Mouse (Mus musculus) frontal cortex, adult 2 months (tissue): Measurements from ENCODE around the gene Ero1lb. TPM values are rescaled to one million over a fixed set of nuclear protein-coding genes. Genes with fewer than 3 reads are reported as not detected.
A peak's percentile ranks its signal among the peaks of the same experiment; 100 is the strongest.

Experiments used
- DNase-seq, 2 experiments: peaks; one replicate each; pipeline ENCODE4 v3.0.0; 2022; ENCODE audit warnings: low spot score in 1 of 2; ENCODE audit errors: extremely low spot score in 1 of 2
- polyA plus RNA-seq: library from polyadenylated mRNA; depleted of rRNA; stranded (reverse); fragments of >200 nt; gene quantifications from 2 replicates; pipeline ENCODE4 v1.2.3, GENCODE M21; 2012; rRNA removed

The Ero1lb gene
- polyA plus RNA-seq = 11.6 and 13.0 TPM in 2 replicates

DNA sequence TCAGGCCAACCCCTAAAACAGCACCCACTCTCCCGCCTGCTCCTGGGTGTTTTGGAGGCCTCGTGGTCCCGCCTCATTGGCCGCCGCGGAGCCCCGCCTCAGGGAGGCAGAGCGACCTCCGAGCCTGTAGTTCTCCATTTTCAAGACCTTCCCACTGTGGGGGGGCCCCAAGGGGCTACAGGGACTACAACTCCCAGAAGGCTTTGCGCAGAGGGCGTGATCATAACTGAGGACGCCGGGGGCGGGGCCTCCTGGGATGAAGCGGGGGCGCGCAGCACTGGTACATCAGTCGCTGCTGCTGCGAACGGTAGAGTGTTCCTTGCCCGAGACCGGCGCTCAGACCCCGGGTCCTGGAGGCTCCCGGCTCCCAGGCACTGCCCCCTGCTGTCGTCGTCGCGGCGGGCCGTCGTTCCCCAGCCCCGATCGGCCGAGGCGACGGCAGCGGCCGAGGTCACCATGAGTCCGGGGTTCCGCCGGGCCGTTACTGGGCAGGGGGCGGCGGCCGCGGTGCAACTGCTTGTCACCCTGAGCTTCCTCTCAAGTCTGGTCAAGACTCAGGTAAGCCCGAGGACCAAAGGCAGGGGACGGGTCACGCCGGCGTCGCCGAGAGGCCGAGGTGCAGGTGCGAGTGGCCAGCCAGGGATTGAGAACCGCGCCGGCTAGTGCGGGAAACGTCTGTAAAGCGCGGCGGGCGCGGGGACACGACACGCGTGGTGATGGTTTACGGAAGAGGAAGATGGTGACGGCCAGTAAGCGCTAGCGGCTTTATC, at the start of gene Ero1lb:
Ero1lb (plus strand) TSS at position 254 of the 770 bp plus-strand sequence.
- DNase-seq = peak; percentile 100

DNA sequence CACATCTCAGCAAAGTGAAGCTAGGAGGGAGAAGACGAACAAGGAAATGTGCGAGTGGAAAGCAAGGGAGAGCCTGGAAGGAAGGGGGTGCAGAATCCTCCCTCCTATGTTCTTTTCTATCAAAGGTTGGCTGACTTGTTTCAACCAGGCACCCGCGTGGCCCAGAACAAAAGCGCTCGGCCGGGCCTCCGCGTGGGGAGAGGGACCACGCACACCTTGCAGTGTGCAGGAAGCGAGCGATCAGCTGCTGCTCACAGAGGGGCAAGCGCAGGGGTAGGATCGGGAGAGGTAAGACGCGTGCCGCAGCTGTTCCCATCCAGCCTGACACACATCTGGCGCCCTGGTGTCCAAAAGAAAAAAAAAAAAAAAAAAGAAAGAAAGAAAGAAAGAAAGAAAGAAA, 46.3 kb upstream of the Ero1lb start:
- DNase-seq = no peak

DNA sequence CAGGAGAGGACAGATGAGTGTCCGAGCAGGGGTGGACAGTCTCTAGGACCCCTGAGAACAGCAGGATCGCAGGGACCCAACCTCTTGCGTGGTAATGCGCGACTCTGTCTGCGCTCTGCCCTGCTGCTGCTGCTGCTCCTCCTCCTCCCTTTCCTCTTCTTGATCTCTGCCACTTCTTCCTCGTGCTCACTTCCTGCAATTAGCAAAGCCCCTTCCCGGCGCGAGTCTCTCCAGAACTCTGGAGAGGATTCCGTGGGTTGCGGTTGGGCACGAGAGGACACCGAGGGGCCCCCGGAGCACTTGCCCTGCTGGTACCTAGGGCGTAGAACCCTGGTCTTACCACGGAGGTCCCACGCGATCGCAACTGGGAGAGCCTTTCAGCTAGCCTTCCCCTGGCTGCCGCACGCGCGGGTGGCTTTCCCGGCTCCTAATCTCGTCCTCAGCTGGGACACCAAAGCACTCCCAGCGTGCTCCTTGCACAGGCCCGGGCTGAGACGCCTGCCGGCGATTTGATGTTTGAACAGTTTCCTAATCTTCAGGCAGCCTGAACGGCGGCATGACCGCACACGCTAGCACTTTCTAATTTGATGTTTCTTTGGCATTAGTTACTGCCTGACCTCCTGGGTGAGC, 45.6 kb upstream of the Ero1lb start, which contains the start of gene Edaradd:
Edaradd (minus strand) TSS at position 484 of the 630 bp plus-strand sequence.
- peak in 1 of 2 experiments; percentile 34 for DNase-seq

DNA sequence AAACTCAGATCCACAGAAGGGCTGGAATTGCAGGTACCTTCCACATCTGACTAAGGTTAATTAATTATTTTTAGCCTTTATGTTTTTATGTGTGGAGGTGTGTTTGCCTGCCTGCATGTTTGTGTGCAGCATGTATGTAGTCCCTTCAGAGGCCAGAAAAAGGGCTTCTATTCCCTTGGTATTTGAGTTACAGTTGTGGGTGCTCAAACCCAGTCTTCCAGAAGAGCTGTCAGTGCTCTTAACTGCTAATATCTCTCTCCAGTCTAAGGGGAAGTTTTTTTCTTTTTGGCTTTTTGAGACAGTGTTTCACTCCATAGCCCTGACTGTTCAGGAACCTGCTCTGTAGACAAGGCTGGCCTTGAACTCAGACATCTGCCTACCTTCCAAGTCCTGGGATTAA, 43.3 kb upstream of the Ero1lb start:
- DNase-seq = no peak

DNA sequence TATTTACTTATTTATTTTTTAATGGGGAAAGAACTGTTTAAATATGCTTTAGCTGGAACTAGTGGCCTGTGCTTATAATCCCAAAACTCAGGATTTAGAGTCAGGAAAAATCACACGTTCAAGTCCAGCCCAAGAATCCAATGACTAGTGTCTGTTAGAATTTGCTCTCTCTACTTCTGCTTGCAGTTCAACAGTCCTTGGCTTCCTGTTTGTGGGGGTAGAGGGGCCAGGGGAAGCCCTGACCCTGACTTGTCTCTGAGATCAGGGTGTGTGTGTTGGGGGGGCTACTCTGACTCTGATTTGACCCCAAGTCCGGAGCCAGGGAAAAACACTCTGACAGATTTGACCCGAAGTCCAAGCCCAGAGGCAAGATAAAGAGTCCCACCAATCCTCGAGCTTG, 40.0 kb upstream of the Ero1lb start:
- no peak for DNase-seq

DNA sequence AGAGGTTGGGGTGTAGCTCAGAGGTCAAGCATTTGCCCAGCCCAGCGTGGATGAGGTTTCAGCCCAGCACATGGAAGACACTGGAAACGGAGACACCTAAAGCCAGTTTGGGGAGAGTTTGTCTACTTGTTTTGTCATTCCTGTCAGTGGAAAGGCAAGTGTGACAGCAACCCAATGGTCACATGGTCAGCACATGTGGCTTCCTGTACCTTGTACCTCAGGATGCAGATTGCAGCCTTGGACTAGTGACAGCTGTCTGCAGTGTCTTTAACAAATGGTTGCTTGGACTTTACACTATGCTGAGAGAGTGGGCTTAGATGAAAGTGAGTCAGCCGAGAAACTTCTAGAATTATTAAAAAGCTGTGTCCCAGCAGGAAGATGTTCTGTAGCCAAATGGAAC, 31.0 kb upstream of the Ero1lb start:
- DNase-seq = no peak

DNA sequence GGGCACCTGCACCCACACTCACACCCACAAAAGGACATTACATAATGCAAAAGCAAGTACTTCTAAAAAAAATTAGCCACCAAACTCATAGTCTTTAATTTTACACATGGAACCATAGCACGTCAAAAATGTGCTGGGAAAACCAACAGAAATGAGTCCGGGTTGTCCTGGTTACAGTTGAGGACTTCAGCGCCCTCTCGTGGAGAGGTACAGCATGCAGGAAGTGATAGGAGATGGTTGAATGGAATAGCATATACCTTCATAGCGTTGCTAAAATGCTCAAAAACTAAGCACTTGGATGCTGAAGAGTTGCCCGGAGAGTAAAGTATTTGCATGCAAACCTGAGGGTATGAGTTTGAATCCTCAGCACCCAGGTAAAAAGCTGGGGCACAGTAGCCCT, 27.7 kb upstream of the Ero1lb start:
- peak in 1 of 2 experiments; percentile 57 for DNase-seq

DNA sequence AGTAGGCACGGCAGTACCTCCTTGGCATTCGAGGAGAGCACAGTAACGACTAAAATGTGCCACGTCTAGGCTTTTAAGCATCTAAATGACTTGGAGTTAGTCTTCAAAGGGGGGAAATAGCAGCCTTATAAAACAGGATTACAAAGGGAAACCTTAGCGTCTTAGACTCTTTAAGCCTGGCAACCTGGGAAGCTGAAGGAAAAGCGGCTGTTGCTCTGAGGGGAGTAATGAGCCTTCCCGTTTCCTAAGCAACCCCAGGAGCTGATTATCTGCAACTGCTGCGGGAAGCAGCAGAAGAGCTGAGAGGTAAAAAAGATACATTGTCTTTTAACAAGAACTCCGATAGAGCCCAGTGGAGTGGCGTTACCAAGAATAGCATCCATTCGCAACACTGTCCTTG, 26.0 kb upstream of the Ero1lb start:
- DNase-seq = peak in 1 of 2 experiments; percentile 27

DNA sequence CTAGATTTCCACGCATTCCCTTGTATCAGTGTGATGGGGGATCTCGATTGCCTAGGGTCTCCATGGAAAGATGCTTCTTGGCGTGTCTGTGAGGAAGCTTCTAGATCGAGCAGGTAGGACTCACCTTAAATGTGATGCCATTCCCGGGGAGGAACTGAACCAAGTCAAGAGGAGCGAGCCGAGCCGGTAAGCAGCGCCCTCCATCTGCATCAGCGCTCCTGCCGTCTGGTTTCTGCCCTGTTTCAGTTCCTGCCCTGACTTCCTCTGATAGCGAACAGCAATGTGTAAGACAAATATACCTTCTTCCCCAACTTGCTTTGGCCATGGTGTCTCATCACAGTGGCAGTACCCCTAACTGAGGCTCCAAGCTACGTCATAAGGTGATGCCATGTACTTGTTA, 25.6 kb upstream of the Ero1lb start:
- no peak for DNase-seq

DNA sequence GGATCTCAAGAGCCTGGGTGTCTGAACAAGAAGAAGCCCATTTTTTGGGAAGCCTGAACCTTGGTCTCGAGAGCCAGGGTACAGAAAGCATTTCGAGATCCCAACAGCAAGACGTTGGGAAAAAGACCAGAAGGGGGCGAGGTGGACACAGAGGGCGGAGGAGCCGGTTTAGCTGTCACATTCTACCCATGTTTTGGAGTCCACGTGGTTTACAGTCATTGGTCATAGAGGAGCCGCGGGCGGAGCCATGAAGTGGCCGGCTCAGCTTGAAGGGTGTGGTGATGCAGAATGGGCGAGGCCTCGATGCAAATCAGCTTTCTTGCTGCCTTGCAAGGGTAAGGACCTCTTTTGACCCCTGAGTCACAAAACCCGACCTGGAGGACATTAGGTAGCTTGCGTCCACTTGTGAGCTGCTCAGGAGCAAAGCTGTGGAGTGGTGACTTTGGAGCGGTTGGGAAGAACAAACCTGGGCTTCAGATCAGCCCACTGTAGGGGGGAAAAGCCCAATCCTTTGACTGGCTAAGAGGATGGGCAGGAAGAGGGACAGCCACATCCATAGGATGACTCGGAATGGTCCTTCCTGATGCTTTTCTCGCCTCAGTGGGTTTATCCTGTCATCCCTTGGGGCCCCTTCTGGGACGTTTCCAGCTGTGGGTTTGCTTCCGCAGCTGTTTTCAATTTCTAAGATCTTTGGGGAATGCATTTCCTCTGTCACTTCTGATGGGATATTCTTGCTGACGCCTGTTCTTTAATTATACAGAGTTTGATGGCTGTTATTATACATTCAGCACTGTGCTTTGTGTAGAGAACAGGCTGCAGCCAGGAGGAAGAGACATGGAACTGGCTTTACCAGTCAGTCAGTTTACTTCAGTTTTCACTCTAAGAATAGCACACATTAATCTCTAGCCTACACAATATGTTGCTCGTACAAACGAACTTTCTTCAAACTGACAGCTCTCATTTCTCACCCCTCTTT, 23.4 kb upstream of the Ero1lb start:
- peak in 1 of 2 experiments; percentile 25 for DNase-seq

DNA sequence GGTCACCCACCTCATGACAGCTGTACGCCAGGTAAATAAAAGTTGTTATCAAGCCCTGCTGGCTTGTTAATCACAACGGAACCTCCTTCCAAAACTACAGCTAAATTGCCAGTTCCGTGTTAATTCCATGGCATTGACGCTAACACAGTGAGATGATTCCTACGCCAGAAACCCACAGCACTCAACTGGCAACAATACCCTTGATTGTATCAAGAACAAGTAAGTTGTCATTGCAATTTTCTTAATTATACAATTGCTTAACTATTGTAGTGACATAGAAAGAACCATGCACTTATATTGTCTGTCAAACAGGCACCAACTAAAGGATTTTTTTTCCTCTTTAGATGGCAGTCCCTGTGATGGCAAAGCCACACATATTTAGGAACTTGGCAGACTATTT, 22.4 kb upstream of the Ero1lb start:
- DNase-seq = no peak

DNA sequence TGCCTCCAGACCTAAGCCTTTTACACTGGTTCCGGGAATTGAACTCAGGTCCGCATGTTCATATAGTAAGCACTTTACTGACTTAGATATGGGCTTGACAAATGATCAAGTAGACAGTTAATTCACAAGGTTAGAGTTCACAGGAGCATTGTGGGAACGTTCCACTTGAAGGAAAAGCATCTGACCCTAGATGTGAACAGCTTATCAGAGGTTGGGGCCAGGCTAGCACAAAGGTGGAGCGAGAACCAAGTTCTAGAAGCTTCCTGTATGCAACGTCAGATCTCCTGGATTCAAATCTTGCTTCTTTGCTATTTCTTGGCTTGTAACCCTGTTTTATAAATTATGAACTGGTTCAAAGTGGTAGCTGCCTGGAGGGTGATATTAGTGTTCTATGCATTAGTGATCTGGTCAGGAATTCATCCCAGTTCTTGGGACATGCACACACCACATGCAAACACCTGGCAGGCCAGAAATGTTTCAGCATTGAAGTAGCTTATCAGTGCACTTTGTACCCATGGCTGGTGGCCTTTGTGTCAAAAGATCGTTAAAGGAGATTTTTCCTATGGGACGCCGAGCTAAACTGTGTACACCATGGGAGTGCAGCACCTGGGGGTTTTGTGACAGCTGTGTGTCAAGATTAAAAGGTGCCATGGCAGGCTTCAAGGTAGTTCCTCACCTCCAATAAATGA, 21.6 kb upstream of the Ero1lb start:
- no peak for DNase-seq

DNA sequence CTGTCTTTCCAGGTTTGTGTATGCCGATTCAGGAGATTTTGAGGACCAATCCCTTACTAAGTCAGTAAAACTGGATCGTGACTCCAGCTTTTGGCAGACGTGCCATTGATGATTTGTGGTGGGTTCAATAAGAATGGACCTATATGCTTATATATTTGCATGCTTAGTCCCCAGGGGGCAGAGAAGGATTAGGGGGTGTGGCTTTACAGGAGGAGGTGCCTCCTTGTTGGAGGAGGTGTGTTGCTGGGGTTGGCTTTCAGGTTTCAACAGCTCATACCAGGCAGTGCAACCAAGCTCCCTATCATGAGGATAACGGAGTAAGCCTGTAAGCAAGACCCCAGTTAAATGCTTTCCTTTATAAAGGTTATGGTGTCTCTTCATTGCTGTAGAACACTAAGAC, 11.5 kb upstream of the Ero1lb start:
- DNase-seq = no peak

DNA sequence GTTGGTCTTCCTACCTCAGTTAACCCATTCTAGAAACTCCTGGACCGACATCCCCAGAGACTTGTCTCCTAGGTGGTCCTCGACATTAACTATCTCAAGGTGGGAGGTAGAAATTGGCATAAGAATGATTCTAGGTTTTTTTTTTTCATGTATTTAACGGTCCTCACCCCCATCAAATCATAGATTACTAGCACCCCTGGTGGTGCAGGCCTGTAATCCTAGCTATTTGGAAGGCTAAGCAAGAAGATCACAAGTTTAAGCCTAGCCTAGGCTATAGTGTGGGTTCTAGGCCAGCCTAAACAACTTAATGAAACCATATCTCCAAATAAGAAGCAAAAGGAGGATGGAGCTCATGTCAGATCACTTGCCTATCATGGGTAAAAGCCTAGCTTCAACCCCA, 6.6 kb upstream of the Ero1lb start:
- DNase-seq = no peak

DNA sequence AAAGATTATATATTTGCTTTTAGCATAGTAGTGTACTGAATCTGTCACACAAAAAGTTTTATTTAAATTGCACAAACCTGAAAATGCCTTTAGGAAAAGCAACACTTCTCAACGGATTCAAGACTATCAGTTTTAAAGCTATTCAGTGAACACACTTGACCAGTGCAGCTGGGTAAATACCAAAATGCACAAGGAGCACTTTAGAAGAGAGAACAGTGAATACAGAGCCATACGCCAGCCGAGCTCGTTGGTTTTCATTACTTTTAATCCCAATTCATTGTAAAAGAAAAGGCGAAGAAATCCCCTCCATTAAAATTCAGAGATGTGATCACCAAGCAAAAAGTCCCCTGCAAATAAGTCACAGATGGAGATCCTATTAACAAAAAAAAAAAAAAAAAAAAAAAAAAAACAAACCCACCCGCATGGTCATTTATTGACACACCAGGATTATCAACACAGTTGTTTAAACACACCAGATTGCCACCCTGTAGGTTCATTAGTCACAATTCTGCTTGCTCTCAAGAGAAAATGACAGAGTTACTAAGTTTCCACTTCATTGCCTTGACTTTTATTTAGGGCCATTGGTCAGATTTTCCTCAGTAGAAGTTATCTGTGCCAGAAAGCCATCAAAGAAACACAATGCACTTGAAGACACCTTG, 6.1 kb upstream of the Ero1lb start:
- no peak for DNase-seq

DNA sequence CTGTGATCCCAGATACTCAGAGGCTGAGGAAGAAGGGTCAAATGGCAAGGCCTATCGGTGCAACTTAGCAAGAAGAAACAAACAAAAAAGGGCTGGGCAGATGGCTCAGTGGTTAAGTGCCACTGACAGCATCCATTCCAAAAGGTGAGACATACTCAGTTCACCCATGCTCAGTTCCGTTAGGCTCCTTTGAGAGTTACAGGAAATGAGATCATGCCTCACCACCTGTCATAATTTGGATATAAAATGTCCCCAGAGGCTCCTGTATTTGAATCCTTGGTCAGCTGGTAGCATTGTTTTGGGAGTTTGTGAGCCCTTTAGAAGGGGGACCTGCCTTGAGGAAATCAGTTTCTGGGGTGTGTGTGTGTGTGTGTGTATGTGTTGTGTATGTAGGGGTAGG, 3.9 kb upstream of the Ero1lb start:
- DNase-seq = no peak

DNA sequence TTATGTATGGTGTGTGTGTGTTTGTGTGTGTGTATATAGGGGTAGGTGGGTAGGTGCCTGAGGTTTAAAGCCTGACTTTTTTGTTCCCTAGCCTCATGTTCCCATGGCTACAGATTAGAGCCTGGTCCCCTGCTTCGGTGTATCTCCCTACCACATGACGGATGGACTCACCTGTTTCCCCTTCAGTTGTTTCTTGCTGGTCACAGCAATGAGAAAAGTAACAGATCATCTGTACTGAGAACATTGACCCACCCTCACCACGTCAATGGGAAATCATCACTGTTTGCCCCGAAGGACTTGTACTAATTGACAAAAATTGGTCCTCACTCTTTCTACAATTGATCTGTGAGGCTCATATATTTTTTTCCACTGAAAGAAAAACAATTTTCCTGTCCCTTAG, 3.4 kb upstream of the Ero1lb start:
- DNase-seq = no peak

DNA sequence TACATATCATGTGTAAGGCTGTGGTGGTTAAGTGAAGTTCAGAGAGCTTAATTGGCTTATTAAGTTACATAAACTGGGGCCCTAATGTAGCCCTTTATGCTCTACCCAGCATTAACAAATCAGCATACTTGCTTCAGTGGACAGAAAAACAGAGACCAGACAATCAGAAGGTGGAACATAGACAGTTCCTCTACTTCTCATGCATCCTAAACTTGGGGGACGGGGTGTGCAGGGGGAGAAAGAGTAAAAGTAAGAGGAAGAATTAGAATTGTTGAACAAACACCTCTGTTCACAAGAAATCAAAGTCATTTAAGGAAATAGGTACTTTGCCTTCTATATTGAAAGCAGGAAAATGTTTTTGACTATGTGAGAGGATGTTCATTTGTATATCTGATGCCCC, 2.3 kb downstream of the Ero1lb start:
- no peak for DNase-seq

DNA sequence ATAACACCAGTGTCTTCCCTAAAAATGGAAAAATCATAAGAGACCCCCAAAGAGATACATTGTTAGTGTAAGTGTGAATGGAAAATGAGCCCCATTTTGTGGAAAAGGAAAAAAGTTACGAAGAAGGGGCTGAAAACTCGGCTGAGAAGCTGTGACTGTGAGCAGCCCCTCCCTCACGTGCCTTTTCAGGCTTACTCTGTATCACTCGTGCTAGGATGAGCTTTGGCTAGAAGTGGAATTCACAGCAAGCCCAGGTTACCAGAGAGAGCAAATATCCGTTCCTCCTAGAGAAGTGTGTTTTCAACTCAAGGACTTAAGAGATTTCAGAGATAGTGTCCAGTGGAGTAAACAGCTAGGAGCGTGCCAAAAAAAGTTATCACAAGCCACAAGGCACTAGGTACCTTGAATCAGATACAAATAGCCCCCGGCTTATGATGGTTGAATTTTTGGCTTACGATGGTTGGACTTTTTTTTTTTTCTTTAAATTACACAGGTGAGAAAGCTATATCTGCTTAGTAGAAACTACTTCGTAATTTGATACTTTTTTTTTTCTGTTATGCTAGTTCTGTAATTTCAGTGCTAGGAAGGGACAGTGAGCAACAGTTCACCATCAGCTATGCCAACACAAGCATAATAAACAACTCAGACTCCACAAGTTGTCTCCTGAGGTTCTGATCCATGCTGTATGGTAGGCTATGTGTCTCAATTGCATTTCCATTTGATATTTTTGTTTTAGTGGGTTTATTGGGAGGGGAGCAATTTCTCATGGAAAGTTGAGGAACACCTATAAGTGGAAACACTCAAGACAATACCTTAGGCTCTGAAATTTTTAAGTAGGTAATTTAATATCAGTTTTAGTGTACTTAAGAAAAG, 3.2 kb downstream of the Ero1lb start:
- DNase-seq = no peak
